ENCODE assay signal across 22 mouse cellular contexts in the genomic region with DNA sequence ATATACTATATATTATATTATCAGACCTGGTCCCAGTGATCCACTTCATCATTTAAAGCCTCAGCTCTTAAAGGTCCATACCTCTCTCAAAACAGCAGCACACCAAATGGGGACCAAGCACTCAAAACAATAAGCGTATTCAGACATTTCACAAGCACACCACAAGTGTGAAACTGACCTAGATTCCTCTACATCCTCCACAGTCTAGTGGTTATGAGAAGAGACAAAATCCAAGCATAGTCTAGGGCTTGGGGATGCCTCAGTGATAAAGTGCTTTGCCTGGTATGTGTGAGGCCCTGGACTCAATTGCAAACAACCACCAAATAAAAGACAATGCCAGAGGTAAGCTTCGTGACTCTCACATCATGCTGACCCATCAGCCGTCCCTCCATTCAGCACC.
DNase-seq lines count a peak whose midpoint lies in the region; ATAC-seq lines count a peak whose summit lies in the region.
"Had no signal": no experiment of that assay in that cellular context is flagged by ENCODE, and none has a peak within 500 bp of the region (broad histone marks: within the 10 kb centered on the region; RNA-seq: fewer than 3 reads in every experiment).

No protein-coding gene starts in this region.

- H3K27ac ChIP-seq in hindbrain, embryonic 12.5 days, result no peak overlapping the region

- no peak overlapping the region for H3K9ac ChIP-seq in hindbrain, embryonic 12.5 days

- no peaks in the 10 kb centered on the region for H3K27me3 ChIP-seq in hindbrain, embryonic 12.5 days
- H3K27me3 ChIP-seq: CH12.LX, Patski had no signal

- H3K9me3 ChIP-seq in hindbrain, embryonic 12.5 days (replicated peaks), result no peaks in the 10 kb centered on the region

- peak; percentile 67; the same call in 1 of the 2 replicates for ATAC-seq in frontal cortex, adult (ENCODE audit: low TSS enrichment)
- no peak for ATAC-seq in hindbrain, embryonic 12.5 days (ENCODE audit: low FRiP score)
- ATAC-seq: activated CD4-positive, CD25-positive, alpha-beta regulatory T cell, adult 4 months; CD4-positive, CD25-positive, alpha-beta regulatory T cell, adult 4 months; Patski had no signal

- H3K4me3 ChIP-seq in hindbrain, embryonic 12.5 days, result no peak overlapping the region

- H3K4me1 ChIP-seq in hindbrain, embryonic 12.5 days, result no peaks in the 10 kb centered on the region

- 94% methylated on average over 3 of the region's 3 CpGs for WGBS in hindbrain, embryonic 12.5 days

- H3K4me2 ChIP-seq in hindbrain, embryonic 12.5 days (replicated peaks), result no peak overlapping the region

- no peak for DNase-seq in frontal cortex, postnatal 25 days (ENCODE audit: low spot score in 2 of 2)
- peak; percentile 61 for DNase-seq in retina, postnatal 1 day
- DNase-seq in retina, embryonic 14.5 days (ENCODE audit: low spot score), result no peak
- peak; percentile 76 for DNase-seq in Muller cell, postnatal 12 days (ENCODE audit: inconsistent ontology term)
- DNase-seq: adrenal gland, adult 2 months; adrenal gland, adult 8-10 months; adrenal gland, postnatal 10 days; adrenal gland, postnatal 14 days; adrenal gland, postnatal 25 days; adrenal gland, postnatal 36 days; B cell, adult 2 months; cerebellum, adult 11 months; cerebellum, adult 11-12 months; cerebellum, adult 18-20 months; cerebellum, adult 2 months had no signal

- H3K36me3 ChIP-seq in hindbrain, embryonic 12.5 days, result no peaks in the 10 kb centered on the region
- H3K36me3 ChIP-seq: G1E had no signal

Comparison
In these comparisons a context has a peak if more than half of its experiments do, and no peak if none do; other contexts are left out.
1. DNase-seq: peak in retina, postnatal 1 day (single experiment) and Muller cell, postnatal 12 days (single experiment); none in frontal cortex, postnatal 25 days (0 of 2) and retina, embryonic 14.5 days (single experiment).